Mouse (Mus musculus) heart, postnatal 0 days (tissue): ENCODE results near the gene Prdm10.

Experiments
- CTCF ChIP-seq: IDR thresholded peaks from 2 replicates; pipeline ENCODE4 v1.5.1; 2016; ENCODE audit warnings: antibody characterized with exemption, control low read depth, low read depth
- EP300 ChIP-seq: IDR thresholded peaks from 2 replicates; pipeline ENCODE4 v1.6.1; 2016; ENCODE audit warnings: antibody characterized with exemption, low read depth

GRCm38 (mm10) chr9:31238526-31238925, 41.8 kb upstream of the Prdm10 start:
- TF ChIP-seq CTCF = no peak
- TF ChIP-seq EP300 = no peak
